Mouse (Mus musculus): Measurements from ENCODE around the gene Slc22a13. TPM values are rescaled to one million over a fixed set of nuclear protein-coding genes. Genes with fewer than 3 reads are reported as not detected.

The Slc22a13 gene
- polyA plus RNA-seq, 1 experiment: 156 TPM

DNA sequence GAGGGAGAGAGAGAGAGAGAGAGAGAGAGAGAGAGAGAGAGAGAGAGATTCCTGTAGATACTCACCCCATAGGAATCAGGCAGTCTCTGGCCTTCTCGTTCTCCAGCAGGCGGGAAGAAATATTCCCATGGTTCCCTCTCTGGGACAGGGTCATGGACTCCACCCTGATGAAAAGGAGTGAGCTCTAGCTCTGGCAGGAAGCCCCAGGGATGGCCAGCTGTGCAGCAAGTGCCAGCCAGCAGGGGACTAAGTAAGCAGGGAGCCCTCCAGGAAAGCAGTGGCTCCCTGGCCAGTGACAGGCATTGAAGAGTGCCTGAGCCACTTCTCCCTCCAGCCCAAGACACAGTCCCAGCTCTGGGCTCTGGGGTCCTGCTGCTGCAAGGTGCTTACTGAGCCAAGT, 57.1 kb downstream of the Slc22a13 start:
- Histone ChIP-seq H3K27ac (ENCODE audit: insufficient read depth, low read depth, low read length) (no peak overlapping the region), H3K36me3 (ENCODE audit: control insufficient read depth, insufficient read depth, low read length) (no peaks in the 10 kb centered on the region), H3K4me1 (ENCODE audit: control insufficient read depth, insufficient read depth, low read length) (peaks cover 5% of the 10 kb centered on the region; the same call in 1 of the 2 replicates), H3K4me3 (ENCODE audit: insufficient read depth, low read depth, low read length) (no peak overlapping the region), H3K27me3 (replicated peaks; ENCODE audit: control insufficient read depth, insufficient read depth, low read length) (no peaks in the 10 kb centered on the region)
- WGBS: 50% methylated on average over 2 of the region's 2 CpGs
- TF ChIP-seq CTCF (conservative IDR thresholded peaks at IDR 0.05; ENCODE audit: insufficient read depth, insufficient read length, low read depth, low read length) (no peak), POLR2A (IDR thresholded peaks at IDR 0.05; ENCODE audit: low read depth, low read length) (no peak)
- DNase-seq: peak; percentile 53

DNA sequence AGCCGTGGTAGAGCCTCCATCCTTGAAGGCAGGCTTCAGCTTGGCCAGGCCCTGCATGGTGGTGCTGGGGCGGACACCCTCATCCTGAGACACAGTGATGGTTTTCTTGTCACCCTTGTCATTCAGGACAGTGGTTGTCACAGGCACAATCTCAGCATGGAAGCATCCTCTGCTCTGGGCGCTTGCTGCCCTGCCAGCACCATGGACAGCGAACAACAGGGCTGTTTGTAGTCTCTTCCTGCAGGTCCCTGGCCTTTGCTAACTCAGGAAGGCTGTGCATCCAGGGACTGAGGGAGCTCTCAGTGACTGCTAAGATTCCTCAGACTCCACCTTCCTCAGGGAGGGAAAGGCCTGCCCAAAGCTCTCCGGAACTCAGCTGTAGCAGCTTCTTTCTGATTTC, 59.3 kb downstream of the Slc22a13 start:
- H3K27ac ChIP-seq (ENCODE audit: insufficient read depth, low read depth, low read length): no peak overlapping the region
- TF ChIP-seq CTCF (conservative IDR thresholded peaks at IDR 0.05; ENCODE audit: insufficient read depth, insufficient read length, low read depth, low read length): no peak
- TF ChIP-seq POLR2A (IDR thresholded peaks at IDR 0.05; ENCODE audit: low read depth, low read length): no peak
- peak; percentile 37 for DNase-seq
- WGBS: 32% methylated on average over 5 of the region's 5 CpGs
- no peak overlapping the region for H3K4me3 ChIP-seq (ENCODE audit: insufficient read depth, low read depth, low read length)
- 0 out of 2 replicates have a peak, but pooled peaks cover 1% of the 10 kb centered on the region for H3K4me1 ChIP-seq (ENCODE audit: control insufficient read depth, insufficient read depth, low read length)
- no peaks in the 10 kb centered on the region for H3K27me3 ChIP-seq (replicated peaks; ENCODE audit: control insufficient read depth, insufficient read depth, low read length)
- no peaks in the 10 kb centered on the region for H3K36me3 ChIP-seq (ENCODE audit: control insufficient read depth, insufficient read depth, low read length)

DNA sequence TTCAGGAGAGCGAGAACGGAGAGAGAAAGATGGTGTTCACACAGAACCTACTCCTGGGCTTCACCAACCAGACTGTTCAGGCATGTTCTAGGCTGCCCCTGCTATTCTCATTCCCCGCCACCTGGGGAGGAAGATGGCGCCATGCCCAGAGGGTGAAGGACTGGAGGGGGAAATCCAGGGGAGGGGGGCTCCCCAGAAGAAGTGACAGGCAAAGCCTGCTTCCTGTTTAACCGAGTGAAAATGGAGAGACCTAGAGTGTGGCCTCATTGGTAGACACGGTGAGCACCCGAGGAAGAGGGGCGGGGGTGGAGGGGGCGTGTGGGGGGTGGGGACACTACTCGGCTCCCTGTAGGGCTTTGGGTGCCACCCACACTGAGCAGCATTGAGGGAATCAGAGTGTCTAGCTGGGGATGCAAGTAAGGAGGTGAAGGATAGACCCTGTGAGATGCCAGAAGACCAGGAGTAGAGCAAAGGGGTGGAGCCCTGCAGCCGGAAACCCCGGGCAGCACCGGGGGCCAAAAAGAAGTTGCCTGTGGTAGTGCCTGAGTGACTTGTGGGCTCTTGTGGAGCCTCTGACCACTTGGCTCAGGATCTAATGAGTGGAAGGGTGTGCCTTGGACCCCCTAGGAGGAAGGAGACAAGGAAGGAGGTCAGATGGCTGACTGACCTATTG, 62.7 kb downstream of the Slc22a13 start:
- H3K4me3 ChIP-seq (ENCODE audit: insufficient read depth, low read depth, low read length): no peak overlapping the region
- H3K36me3 ChIP-seq (ENCODE audit: control insufficient read depth, insufficient read depth, low read length): no peaks in the 10 kb centered on the region
- H3K27me3 ChIP-seq (replicated peaks; ENCODE audit: control insufficient read depth, insufficient read depth, low read length): no peaks in the 10 kb centered on the region
- WGBS: 58% methylated on average over 13 of the region's 13 CpGs
- no peak for TF ChIP-seq CTCF (conservative IDR thresholded peaks at IDR 0.05; ENCODE audit: insufficient read depth, insufficient read length, low read depth, low read length)
- TF ChIP-seq POLR2A (IDR thresholded peaks at IDR 0.05; ENCODE audit: low read depth, low read length): no peak
- no peak overlapping the region for H3K27ac ChIP-seq (ENCODE audit: insufficient read depth, low read depth, low read length)
- H3K4me1 ChIP-seq (ENCODE audit: control insufficient read depth, insufficient read depth, low read length): no peaks in the 10 kb centered on the region
- no peak for DNase-seq

DNA sequence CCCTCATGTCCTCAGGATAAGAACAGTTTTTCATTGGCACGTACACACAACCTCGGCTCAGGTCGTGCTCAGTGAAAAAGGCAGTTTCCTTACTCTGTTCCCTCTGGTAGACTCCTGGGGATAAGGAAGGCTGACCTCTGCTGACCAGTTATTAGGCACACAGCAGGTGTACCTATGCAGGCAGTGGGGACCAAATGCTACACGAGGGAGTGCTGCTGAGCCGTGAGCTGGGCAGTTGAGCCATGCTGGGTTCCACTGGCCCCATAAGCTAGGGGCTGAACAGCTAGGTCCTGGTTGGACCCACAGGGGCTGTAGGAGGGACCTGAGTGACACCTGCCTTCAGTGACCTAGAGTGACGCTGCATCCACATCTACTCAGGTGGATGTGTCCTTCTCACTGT, 63.3 kb downstream of the Slc22a13 start:
- DNase-seq: no peak
- 50% methylated on average over 6 of the region's 6 CpGs for WGBS
- no peak overlapping the region for H3K4me3 ChIP-seq (ENCODE audit: insufficient read depth, low read depth, low read length)
- no peaks in the 10 kb centered on the region for H3K27me3 ChIP-seq (replicated peaks; ENCODE audit: control insufficient read depth, insufficient read depth, low read length)
- TF ChIP-seq POLR2A (IDR thresholded peaks at IDR 0.05; ENCODE audit: low read depth, low read length) (no peak), CTCF (conservative IDR thresholded peaks at IDR 0.05; ENCODE audit: insufficient read depth, insufficient read length, low read depth, low read length) (peak; percentile 32; the same call in 1 of the 2 replicates)
- no peak overlapping the region for H3K27ac ChIP-seq (ENCODE audit: insufficient read depth, low read depth, low read length)
- no peaks in the 10 kb centered on the region for H3K4me1 ChIP-seq (ENCODE audit: control insufficient read depth, insufficient read depth, low read length)
- H3K36me3 ChIP-seq (ENCODE audit: control insufficient read depth, insufficient read depth, low read length): no peaks in the 10 kb centered on the region

DNA sequence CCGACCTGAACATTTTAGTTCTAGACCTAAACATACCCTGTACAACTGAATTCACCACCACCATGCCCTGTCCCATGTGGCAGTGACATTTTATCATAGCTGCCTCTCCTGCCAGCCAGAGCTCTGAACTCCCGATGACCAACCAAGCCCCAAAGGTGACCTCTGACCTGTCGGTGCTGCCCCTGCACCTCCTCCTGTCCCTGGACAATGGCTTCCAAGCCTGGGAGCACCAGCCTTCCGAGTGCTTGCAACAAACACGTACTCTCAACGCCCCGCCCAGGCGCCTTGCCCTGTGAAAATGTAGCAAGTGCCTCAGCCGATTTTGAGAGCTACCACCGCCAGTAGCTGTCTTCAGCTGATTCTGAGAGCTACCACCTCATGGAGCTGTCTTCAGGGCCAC, 63.8 kb downstream of the Slc22a13 start:
- H3K36me3 ChIP-seq (ENCODE audit: control insufficient read depth, insufficient read depth, low read length): no peaks in the 10 kb centered on the region
- H3K4me1 ChIP-seq (ENCODE audit: control insufficient read depth, insufficient read depth, low read length): no peaks in the 10 kb centered on the region
- no peaks in the 10 kb centered on the region for H3K27me3 ChIP-seq (replicated peaks; ENCODE audit: control insufficient read depth, insufficient read depth, low read length)
- H3K27ac ChIP-seq (ENCODE audit: insufficient read depth, low read depth, low read length): no peak overlapping the region
- no peak overlapping the region for H3K4me3 ChIP-seq (ENCODE audit: insufficient read depth, low read depth, low read length)
- no peak for TF ChIP-seq POLR2A (IDR thresholded peaks at IDR 0.05; ENCODE audit: low read depth, low read length)
- TF ChIP-seq CTCF (conservative IDR thresholded peaks at IDR 0.05; ENCODE audit: insufficient read depth, insufficient read length, low read depth, low read length): no peak
- DNase-seq: no peak
- 69% methylated on average over 10 of the region's 10 CpGs for WGBS

DNA sequence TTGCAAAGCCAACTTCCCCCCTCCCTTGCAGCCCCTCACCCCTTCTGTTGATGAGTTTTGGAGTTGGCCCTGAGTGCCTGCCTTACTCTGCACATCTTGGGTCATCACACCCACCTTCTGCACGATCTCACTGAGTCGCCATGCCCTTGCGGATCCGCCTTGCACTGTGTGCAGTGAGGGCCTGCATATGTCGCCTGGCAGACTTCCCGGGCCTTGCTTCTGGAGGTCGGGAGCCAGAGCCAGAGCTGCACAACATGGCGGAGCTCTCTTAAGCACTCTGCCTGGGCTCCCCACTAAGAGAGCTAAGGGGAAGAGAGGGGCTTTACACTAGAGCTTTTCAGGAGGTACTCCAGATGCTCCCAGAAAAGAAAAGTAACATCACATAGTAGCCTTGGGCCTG, 64.2 kb downstream of the Slc22a13 start:
- H3K36me3 ChIP-seq (ENCODE audit: control insufficient read depth, insufficient read depth, low read length): no peaks in the 10 kb centered on the region
- H3K27ac ChIP-seq (ENCODE audit: insufficient read depth, low read depth, low read length): no peak overlapping the region
- H3K4me3 ChIP-seq (ENCODE audit: insufficient read depth, low read depth, low read length): no peak overlapping the region
- DNase-seq: no peak
- 75% methylated on average over 8 of the region's 8 CpGs for WGBS
- no peaks in the 10 kb centered on the region for H3K4me1 ChIP-seq (ENCODE audit: control insufficient read depth, insufficient read depth, low read length)
- no peaks in the 10 kb centered on the region for H3K27me3 ChIP-seq (replicated peaks; ENCODE audit: control insufficient read depth, insufficient read depth, low read length)
- no peak for TF ChIP-seq CTCF (conservative IDR thresholded peaks at IDR 0.05; ENCODE audit: insufficient read depth, insufficient read length, low read depth, low read length)
- TF ChIP-seq POLR2A (IDR thresholded peaks at IDR 0.05; ENCODE audit: low read depth, low read length): no peak

DNA sequence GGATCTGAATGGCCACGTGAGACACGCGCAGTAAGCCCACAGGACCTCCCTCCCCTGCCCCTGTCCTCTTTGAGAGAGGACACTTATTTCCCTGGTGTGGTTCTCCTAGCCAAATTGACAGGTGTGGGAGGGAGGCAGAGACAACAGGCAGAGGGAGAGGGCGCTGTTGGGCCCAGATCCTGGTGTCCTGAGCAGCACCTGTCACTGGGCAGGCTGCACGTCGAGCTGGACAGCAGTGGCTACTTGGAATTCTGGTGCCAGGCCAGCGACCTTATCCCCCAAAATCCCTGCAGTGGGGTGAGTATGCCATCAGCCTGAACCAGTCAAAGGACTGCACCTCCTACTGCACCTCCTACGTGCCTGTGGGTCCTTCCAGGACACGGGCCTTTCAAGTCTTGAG, 65.5 kb downstream of the Slc22a13 start:
- peak; percentile 41 for TF ChIP-seq CTCF (conservative IDR thresholded peaks at IDR 0.05; ENCODE audit: insufficient read depth, insufficient read length, low read depth, low read length)
- no peak for TF ChIP-seq POLR2A (IDR thresholded peaks at IDR 0.05; ENCODE audit: low read depth, low read length)
- Histone ChIP-seq H3K4me3 (ENCODE audit: insufficient read depth, low read depth, low read length) (no peak overlapping the region), H3K4me1 (ENCODE audit: control insufficient read depth, insufficient read depth, low read length) (no peaks in the 10 kb centered on the region), H3K36me3 (ENCODE audit: control insufficient read depth, insufficient read depth, low read length) (no peaks in the 10 kb centered on the region), H3K27me3 (replicated peaks; ENCODE audit: control insufficient read depth, insufficient read depth, low read length) (no peaks in the 10 kb centered on the region), H3K27ac (ENCODE audit: insufficient read depth, low read depth, low read length) (no peak overlapping the region)
- 70% methylated on average over 9 of the region's 9 CpGs for WGBS
- DNase-seq: no peak

Other genes starting within 250 kb of the Slc22a13 start
- 48.5 and 73.9 TPM in 2 replicates for gene Vill, start 156.3 kb downstream of the Slc22a13 start, polyA plus RNA-seq (2012; rRNA removed)
- gene Plcd1, start 115.6 kb downstream of the Slc22a13 start, polyA plus RNA-seq (2012; rRNA removed): 11.3 and 11.8 TPM in 2 replicates
- 30.3 and 38.7 TPM in 2 replicates for gene Dlec1, start 106.6 kb downstream of the Slc22a13 start, polyA plus RNA-seq (2012; rRNA removed)
- 417 and 424 TPM in 2 replicates for gene Acaa1b, start 52.0 kb downstream of the Slc22a13 start, polyA plus RNA-seq (2012; rRNA removed)
- gene Gm47289, start 49.9 kb downstream of the Slc22a13 start, polyA plus RNA-seq (2012; rRNA removed): 0.03 TPM in 1 of 2 replicates, not detected in the other
- gene Oxsr1, start 113.3 kb upstream of the Slc22a13 start, polyA plus RNA-seq (2012; rRNA removed): 16.2 and 16.3 TPM in 2 replicates
- gene Acaa1a, start 130.6 kb upstream of the Slc22a13 start, polyA plus RNA-seq (2012; rRNA removed): 229 and 272 TPM in 2 replicates
- gene Myd88, start 132.3 kb upstream of the Slc22a13 start, polyA plus RNA-seq (2012; rRNA removed): 16.4 and 17.4 TPM in 2 replicates
- 449 and 451 TPM in 2 replicates for gene Xylb, start 148.3 kb upstream of the Slc22a13 start, polyA plus RNA-seq (2012; rRNA removed)
- 1.7 and 2.1 TPM in 2 replicates for gene Slc22a14, start 156.5 kb upstream of the Slc22a13 start, polyA plus RNA-seq (2012; rRNA removed)
- gene Acvr2b, start 193.0 kb upstream of the Slc22a13 start, polyA plus RNA-seq (2012; rRNA removed): 6.2 and 7.7 TPM in 2 replicates
- gene Exog, start 235.8 kb upstream of the Slc22a13 start, polyA plus RNA-seq (2012; rRNA removed): 1.7 and 2.2 TPM in 2 replicates

All from kidney, adult 2 months (tissue).